Mouse (Mus musculus) adrenal gland, adult 18-20 months (tissue): Measurements from ENCODE around the gene 1700029I15Rik. TPM values are rescaled to one million over a fixed set of nuclear protein-coding genes. Genes with fewer than 3 reads are reported as not detected.

Experiments used
- DNase-seq, 2 experiments: peaks; one replicate each; pipeline ENCODE4 v3.0.0; 2021 to 2022; ENCODE audit warnings: low spot score in 2 of 2
- long read RNA-seq, 2 experiments: library from polyadenylated mRNA; stranded (forward); transcript quantifications; one replicate each; pipeline ENCODE4 v2.0.0; 2021
- total RNA-seq, 2 experiments: library from RNA; stranded (reverse); gene quantifications; 1 replicate in 1 of 2; 2 replicates in 1 of 2; pipeline ENCODE4 v1.2.3; 2021

Gene 1700029I15Rik
- 10 to 100 TPM in 1 of 2 experiments, 1 to 10 TPM in 1; 6.6 to 15.3 TPM for total RNA-seq
- long read RNA-seq, experiment 1, result 0 reads
- long read RNA-seq, experiment 2, partial matches to known transcripts, result 0 of 3 reads
- long read RNA-seq, experiment 2, other reads (novel, unspliced or antisense), result 0 of 3 reads

- no peak for DNase-seq
Observed at GRCm38 (mm10) chr2:92381901-92382588, at the start of gene 1700029I15Rik. Gene 1700029I15Rik (plus strand): TSS chr2:92382538.

GRCm38 (mm10) chr2:92342418-92342817 is 39.9 kb upstream of the 1700029I15Rik start:
- DNase-seq, result no peak

- no peak for DNase-seq
Observed at GRCm38 (mm10) chr2:92347191-92347590, 35.1 kb upstream of the 1700029I15Rik start.

GRCm38 (mm10) chr2:92349589-92350425 is 32.5 kb upstream of the 1700029I15Rik start:
- DNase-seq, result peak in 1 of 2 experiments; percentile 39

- peak in 1 of 2 experiments; percentile 31 for DNase-seq
Observed at GRCm38 (mm10) chr2:92350686-92351085, 31.7 kb upstream of the 1700029I15Rik start.

GRCm38 (mm10) chr2:92353402-92353801 is 28.9 kb upstream of the 1700029I15Rik start:
- no peak for DNase-seq

- DNase-seq, result no peak
Observed at GRCm38 (mm10) chr2:92354224-92354623, 28.1 kb upstream of the 1700029I15Rik start.

- no peak for DNase-seq
Observed at GRCm38 (mm10) chr2:92359301-92359700, 23.0 kb upstream of the 1700029I15Rik start.

GRCm38 (mm10) chr2:92360186-92360823 is 22.0 kb upstream of the 1700029I15Rik start:
- DNase-seq, result no peak

GRCm38 (mm10) chr2:92360893-92361292 is 21.4 kb upstream of the 1700029I15Rik start:
- DNase-seq, result no peak

- no peak for DNase-seq
Observed at GRCm38 (mm10) chr2:92361795-92362194, 20.5 kb upstream of the 1700029I15Rik start.

GRCm38 (mm10) chr2:92362571-92363228 is 19.6 kb upstream of the 1700029I15Rik start:
- DNase-seq, result no peak

GRCm38 (mm10) chr2:92364086-92364485 is 18.3 kb upstream of the 1700029I15Rik start:
- no peak for DNase-seq

- DNase-seq, result no peak
Observed at GRCm38 (mm10) chr2:92365568-92365967, 16.8 kb upstream of the 1700029I15Rik start.

GRCm38 (mm10) chr2:92367383-92368029 is 14.8 kb upstream of the 1700029I15Rik start:
- no peak for DNase-seq

- no peak for DNase-seq
Observed at GRCm38 (mm10) chr2:92370375-92370774, 12.0 kb upstream of the 1700029I15Rik start.

- DNase-seq, result no peak
Observed at GRCm38 (mm10) chr2:92370821-92371805, 11.2 kb upstream of the 1700029I15Rik start.

GRCm38 (mm10) chr2:92371971-92372690 is 10.2 kb upstream of the 1700029I15Rik start:
- DNase-seq, result no peak
